Mouse (Mus musculus) limb, embryonic 11.5 days (tissue): ENCODE measurements around the gene Spata33. TPM values are rescaled to one million over a fixed set of nuclear protein-coding genes. Genes with fewer than 3 reads are reported as not detected.
"Not testable (repeated sequence)": the region's sequence is repeated elsewhere in the genome, so short reads cannot be mapped to it uniquely, and the experiment has no call there.

Experiments
- ATAC-seq: fragments of 200-750 bp; cut with Nextera tagmentation; 2 replicates; pipeline ENCODE4 v1.8.0; 2017; ENCODE audit warnings: low read depth; ENCODE audit not compliant: insufficient number of reproducible peaks, low FRiP score, low TSS enrichment
- DNase-seq: peaks from one replicate; pipeline ENCODE4 v3.0.0-alpha.2; 2015; ENCODE audit warnings: low spot score
- H3K27ac ChIP-seq: fragments of 300-500 bp; sonication (generic); replicated peaks from 2 replicates; pipeline ENCODE4 v1.5.1; 2014; ENCODE audit warnings: low read depth, mild to moderate bottlenecking, low read length
- H3K27me3 ChIP-seq: fragments of 300-500 bp; sonication (generic); 2 replicates; pipeline ENCODE4 v1.6.1; 2014; ENCODE audit warnings: mild to moderate bottlenecking, low read length, mixed read lengths; ENCODE audit not compliant: control insufficient read depth, insufficient read depth
- H3K36me3 ChIP-seq: fragments of 300-500 bp; sonication (generic); 2 replicates; pipeline ENCODE4 v1.6.1; 2014; ENCODE audit warnings: mild to moderate bottlenecking, low read length, moderate library complexity, mixed read lengths; ENCODE audit not compliant: control insufficient read depth, insufficient read depth
- H3K4me1 ChIP-seq: fragments of 300-500 bp; sonication (generic); 2 replicates; pipeline ENCODE4 v1.6.1; 2014; ENCODE audit warnings: low read length, mixed read lengths; ENCODE audit not compliant: control insufficient read depth, insufficient read depth
- H3K4me2 ChIP-seq: fragments of 300-500 bp; sonication (generic); 2 replicates; pipeline ENCODE4 v1.6.1; 2014; ENCODE audit warnings: low read depth, mild to moderate bottlenecking, moderate library complexity; ENCODE audit not compliant: severe bottlenecking
- H3K4me3 ChIP-seq: fragments of 300-500 bp; sonication (generic); 2 replicates; pipeline ENCODE4 v1.5.1; 2014; ENCODE audit warnings: low read depth, low read length
- H3K9ac ChIP-seq: fragments of 300-500 bp; sonication (generic); 2 replicates; pipeline ENCODE4 v1.6.1; 2014; ENCODE audit warnings: mild to moderate bottlenecking, low read length
- H3K9me3 ChIP-seq: fragments of 300-500 bp; sonication (generic); 2 replicates; pipeline ENCODE4 v1.6.1; 2016; ENCODE audit warnings: low read length; ENCODE audit not compliant: control insufficient read depth
- WGBS: fragments of 180-500 bp; shearing (Covaris S2); extraction: QIAGEN DNeasy Blood & Tissue Kit; methylation state at CpG from one replicate; pipeline ENCODE4 v1.1.7; 2014; 5-methylcytosine and 5-hydroxymethylcytosine counted together
- polyA plus RNA-seq: library from polyadenylated mRNA; unstranded; fragments of >200 nt; fragmentation: Nextera tagmentation; extraction: Ambion mirVana; gene quantifications from 2 replicates; pipeline ENCODE4 v1.2.1, GENCODE M21; 2014

Gene Spata33
- polyA plus RNA-seq, 1 experiment from 2014 or later = 3.3 TPM

GRCm38 (mm10) chr8:123197016-123197415 is 15.6 kb upstream of the Spata33 start:
- not testable (repeated sequence) for H3K27me3 ChIP-seq, H3K4me2 ChIP-seq, H3K36me3 ChIP-seq, H3K27ac ChIP-seq, H3K4me1 ChIP-seq, ATAC-seq, H3K9me3 ChIP-seq, H3K9ac ChIP-seq, DNase-seq, H3K4me3 ChIP-seq
- 75% methylated on average over 5 of the region's 5 CpGs for WGBS

- Histone ChIP-seq H3K27ac (no peak overlapping the region), H3K36me3 (no peaks in the 10 kb centered on the region), H3K9ac (no peak overlapping the region), H3K9me3 (no peaks in the 10 kb centered on the region), H3K4me1 (no peaks in the 10 kb centered on the region), H3K4me2 (no peak overlapping the region), H3K4me3 (no peak overlapping the region), H3K27me3 (no peaks in the 10 kb centered on the region)
- ATAC-seq (no peak), DNase-seq (no peak)
- WGBS = 73% methylated on average over 14 of the region's 14 CpGs
These were observed 12.8 kb upstream of the Spata33 start for GRCm38 (mm10) chr8:123199864-123200263.

- peak; percentile 92 for DNase-seq
- Histone ChIP-seq H3K4me1 (no peaks in the 10 kb centered on the region), H3K4me2 (no peak overlapping the region), H3K27ac (no peak overlapping the region), H3K9ac (no peak overlapping the region), H3K27me3 (no peaks in the 10 kb centered on the region), H3K36me3 (peaks cover 2% of the 10 kb centered on the region; the same call in 1 of the 2 replicates), H3K9me3 (no peaks in the 10 kb centered on the region), H3K4me3 (no peak overlapping the region)
- 35% methylated on average over 5 of the region's 5 CpGs for WGBS
- ATAC-seq = 0 out of 2 replicates have a peak, but pooled peaks have one; percentile 11
These were observed 10.3 kb upstream of the Spata33 start for GRCm38 (mm10) chr8:123202288-123202687.

- Histone ChIP-seq H3K4me2 (no peak overlapping the region), H3K4me1 (no peaks in the 10 kb centered on the region), H3K36me3 (peaks cover 5% of the 10 kb centered on the region; the same call in 1 of the 2 replicates), H3K27me3 (no peaks in the 10 kb centered on the region), H3K4me3 (no peak overlapping the region), H3K9ac (no peak overlapping the region), H3K27ac (no peak overlapping the region), H3K9me3 (no peaks in the 10 kb centered on the region)
- no peak for ATAC-seq
- no peak for DNase-seq
- 88% methylated on average over 3 of the region's 3 CpGs for whole genome bisulfite sequencing
These were observed 9.1 kb upstream of the Spata33 start for GRCm38 (mm10) chr8:123203571-123203970.

- H3K4me3 ChIP-seq = peak overlapping the region; percentile 79
- H3K9me3 ChIP-seq = no peaks in the 10 kb centered on the region
- H3K4me1 ChIP-seq = peaks cover 10% of the 10 kb centered on the region; the same call in 1 of the 2 replicates
- WGBS = 57% methylated on average over 10 of the region's 10 CpGs
- ATAC-seq (no peak), DNase-seq (no peak)
- H3K4me2 ChIP-seq = peak overlapping the region; percentile 90
- no peak overlapping the region for H3K27ac ChIP-seq
- no peaks in the 10 kb centered on the region for H3K27me3 ChIP-seq
- peak overlapping the region; percentile 86 for H3K9ac ChIP-seq
- peaks cover 10% of the 10 kb centered on the region for H3K36me3 ChIP-seq
These were observed 756 bp upstream of the Spata33 start for GRCm38 (mm10) chr8:123211876-123212275.

- peak overlapping the region; percentile 79 for H3K4me3 ChIP-seq
- H3K4me1 ChIP-seq = peaks cover 10% of the 10 kb centered on the region; the same call in 1 of the 2 replicates
- peak overlapping the region; percentile 58 for H3K9ac ChIP-seq
- ATAC-seq (0 out of 2 replicates have a peak, but pooled peaks have one; percentile 16), DNase-seq (no peak)
- peaks cover 7% of the 10 kb centered on the region for H3K36me3 ChIP-seq
- H3K27ac ChIP-seq = no peak overlapping the region
- H3K27me3 ChIP-seq = no peaks in the 10 kb centered on the region
- no peaks in the 10 kb centered on the region for H3K9me3 ChIP-seq
- 14% methylated on average over 22 of the region's 22 CpGs for WGBS
- H3K4me2 ChIP-seq = peak overlapping the region; percentile 90
These were observed 613 bp downstream of the Spata33 start for GRCm38 (mm10) chr8:123213118-123213772.

GRCm38 (mm10) chr8:123215430-123215829 is 2.8 kb downstream of the Spata33 start:
- 80% methylated on average over 3 of the region's 3 CpGs for WGBS
- DNase-seq = no peak
- Histone ChIP-seq H3K27ac (no peak overlapping the region), H3K9me3 (no peaks in the 10 kb centered on the region), H3K27me3 (no peaks in the 10 kb centered on the region), H3K4me3 (no peak overlapping the region), H3K9ac (no peak overlapping the region), H3K36me3 (no peaks in the 10 kb centered on the region), H3K4me2 (no peak overlapping the region), H3K4me1 (peaks cover 10% of the 10 kb centered on the region; the same call in 1 of the 2 replicates)
- no peak for ATAC-seq

GRCm38 (mm10) chr8:123220917-123221316 is 8.3 kb downstream of the Spata33 start:
- Histone ChIP-seq H3K4me1 (peaks cover 9% of the 10 kb centered on the region; the same call in 1 of the 2 replicates), H3K27me3 (no peaks in the 10 kb centered on the region; the same call in 1 of the 2 replicates), H3K9ac (no peak overlapping the region), H3K4me2 (no peak overlapping the region), H3K27ac (no peak overlapping the region), H3K4me3 (no peak overlapping the region), H3K9me3 (no peaks in the 10 kb centered on the region), H3K36me3 (no peaks in the 10 kb centered on the region)
- no peak for DNase-seq
- WGBS = 83% methylated on average over 1 of the region's 1 CpGs
- ATAC-seq = no peak
